Mouse (Mus musculus): ENCODE results near the gene Mid1. TPM values are rescaled to one million over a fixed set of nuclear protein-coding genes. Genes with fewer than 3 reads are reported as not detected.
A peak's percentile ranks its signal among the peaks of the same experiment; 100 is the strongest.

The Mid1 gene
- polyA plus RNA-seq, 1 experiment from 2014 or later = 22.3 TPM

DNA sequence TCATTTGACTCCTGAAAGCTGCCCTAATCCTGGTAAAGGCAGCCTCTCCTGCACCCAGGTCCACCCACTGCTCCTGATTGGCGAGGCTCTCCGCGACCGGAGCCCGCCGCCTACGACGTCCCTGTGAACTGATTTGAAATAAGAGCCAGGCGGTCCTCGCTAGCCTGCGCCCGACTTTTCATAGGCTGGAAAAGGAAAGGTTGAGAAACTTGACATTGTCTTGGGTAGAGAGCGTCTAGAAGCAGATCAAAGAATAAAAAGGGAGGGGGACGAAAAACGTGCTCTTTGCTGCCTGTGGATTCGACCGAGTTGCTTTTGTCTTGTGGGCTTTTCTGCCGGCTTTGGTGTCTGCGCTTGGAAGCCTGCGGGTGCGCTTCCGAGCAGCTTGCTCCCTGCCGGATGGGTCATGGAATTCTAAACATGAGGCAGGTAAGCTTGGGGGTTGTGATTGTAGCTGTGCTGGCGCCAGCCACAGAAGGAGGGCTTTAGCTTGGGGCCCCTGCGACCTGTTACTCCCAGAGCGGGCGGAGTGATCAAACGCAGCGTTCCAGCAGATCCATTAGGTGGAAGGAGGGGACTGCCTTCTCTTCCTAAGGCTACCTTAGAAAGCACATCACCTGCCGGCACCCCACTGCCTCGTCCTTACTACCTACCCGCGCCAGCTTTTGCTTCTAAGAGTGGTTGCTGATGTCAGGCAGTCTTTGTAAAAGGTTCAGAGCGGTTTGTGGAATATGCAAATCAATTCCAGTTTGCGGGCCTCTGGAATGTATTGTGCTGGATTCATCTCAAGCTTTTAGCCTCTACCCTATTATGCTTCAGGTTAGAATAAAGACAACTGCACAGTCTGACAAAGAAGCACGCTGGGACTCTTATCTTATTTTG lies 194.7 kb downstream of the Mid1 start:
- Histone ChIP-seq H3K9me3 (no peaks in the 10 kb centered on the region), H3K27me3 (ENCODE audit: poor library complexity, severe bottlenecking) (peaks cover 87% of the 10 kb centered on the region), H3K27ac (peak overlapping the region; percentile 90), H3K4me3 (peak overlapping the region; percentile 65), H3K4me1 (peaks cover 42% of the 10 kb centered on the region), H3K36me3 (replicated peaks) (no peaks in the 10 kb centered on the region)
- 12% methylated on average over 36 of the region's 36 CpGs for WGBS
- peak; percentile 67 for DNase-seq (ENCODE audit: extremely low spot score, low spot score)

DNA sequence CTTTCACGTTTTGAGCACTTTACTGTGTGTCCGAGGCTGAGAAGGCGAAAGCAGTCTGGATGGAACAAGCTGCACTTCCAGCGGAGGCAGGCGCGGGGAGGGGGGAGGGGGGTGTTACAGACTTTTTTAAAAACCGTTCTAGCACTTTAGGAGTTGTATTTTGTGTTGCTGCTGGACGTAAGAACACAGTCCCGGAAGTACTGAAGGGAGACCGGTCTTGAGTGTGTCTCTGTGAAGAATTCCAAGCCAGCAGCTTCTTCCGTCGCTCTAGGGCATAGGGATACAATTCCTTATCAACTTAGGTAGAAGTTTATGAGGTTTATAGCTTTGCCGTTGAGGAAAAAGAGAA lies 195.3 kb downstream of the Mid1 start:
- H3K9me3 ChIP-seq = no peaks in the 10 kb centered on the region
- H3K4me1 ChIP-seq = peaks cover 42% of the 10 kb centered on the region
- H3K27ac ChIP-seq = peak overlapping the region; percentile 90
- no peaks in the 10 kb centered on the region for H3K36me3 ChIP-seq (replicated peaks)
- 9% methylated on average over 13 of the region's 13 CpGs for WGBS
- H3K4me3 ChIP-seq = peak overlapping the region; percentile 65
- peak; percentile 18 for DNase-seq (ENCODE audit: extremely low spot score, low spot score)
- H3K27me3 ChIP-seq (ENCODE audit: poor library complexity, severe bottlenecking) = peaks cover 81% of the 10 kb centered on the region

DNA sequence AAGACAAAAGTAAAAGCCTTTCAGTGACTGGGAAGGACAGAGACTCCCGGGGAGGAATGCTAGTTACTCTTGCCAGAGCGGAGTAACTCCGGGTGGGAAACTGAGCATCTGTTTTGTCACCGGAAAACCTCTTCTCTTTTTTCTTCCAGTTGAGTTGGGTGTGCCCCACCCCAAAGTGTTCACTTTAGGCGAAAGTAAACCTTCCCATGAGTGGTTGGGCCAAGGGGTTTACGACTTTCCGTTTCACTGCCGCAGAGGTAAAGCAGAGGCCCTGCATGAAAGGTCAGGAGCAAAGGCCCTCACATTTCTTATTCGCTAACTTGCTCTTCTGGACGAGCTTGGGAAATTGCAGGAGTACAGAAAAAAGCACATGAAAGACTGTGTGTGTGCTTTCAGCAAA lies 195.8 kb downstream of the Mid1 start:
- Histone ChIP-seq H3K4me1 (peaks cover 42% of the 10 kb centered on the region), H3K4me3 (peak overlapping the region; percentile 65), H3K27ac (peak overlapping the region; percentile 90), H3K9me3 (no peaks in the 10 kb centered on the region), H3K36me3 (replicated peaks) (0 out of 2 replicates have a peak, but pooled peaks cover 2% of the 10 kb centered on the region), H3K27me3 (ENCODE audit: poor library complexity, severe bottlenecking) (peaks cover 81% of the 10 kb centered on the region)
- DNase-seq (ENCODE audit: extremely low spot score, low spot score) = no peak
- 20% methylated on average over 10 of the region's 10 CpGs for WGBS

DNA sequence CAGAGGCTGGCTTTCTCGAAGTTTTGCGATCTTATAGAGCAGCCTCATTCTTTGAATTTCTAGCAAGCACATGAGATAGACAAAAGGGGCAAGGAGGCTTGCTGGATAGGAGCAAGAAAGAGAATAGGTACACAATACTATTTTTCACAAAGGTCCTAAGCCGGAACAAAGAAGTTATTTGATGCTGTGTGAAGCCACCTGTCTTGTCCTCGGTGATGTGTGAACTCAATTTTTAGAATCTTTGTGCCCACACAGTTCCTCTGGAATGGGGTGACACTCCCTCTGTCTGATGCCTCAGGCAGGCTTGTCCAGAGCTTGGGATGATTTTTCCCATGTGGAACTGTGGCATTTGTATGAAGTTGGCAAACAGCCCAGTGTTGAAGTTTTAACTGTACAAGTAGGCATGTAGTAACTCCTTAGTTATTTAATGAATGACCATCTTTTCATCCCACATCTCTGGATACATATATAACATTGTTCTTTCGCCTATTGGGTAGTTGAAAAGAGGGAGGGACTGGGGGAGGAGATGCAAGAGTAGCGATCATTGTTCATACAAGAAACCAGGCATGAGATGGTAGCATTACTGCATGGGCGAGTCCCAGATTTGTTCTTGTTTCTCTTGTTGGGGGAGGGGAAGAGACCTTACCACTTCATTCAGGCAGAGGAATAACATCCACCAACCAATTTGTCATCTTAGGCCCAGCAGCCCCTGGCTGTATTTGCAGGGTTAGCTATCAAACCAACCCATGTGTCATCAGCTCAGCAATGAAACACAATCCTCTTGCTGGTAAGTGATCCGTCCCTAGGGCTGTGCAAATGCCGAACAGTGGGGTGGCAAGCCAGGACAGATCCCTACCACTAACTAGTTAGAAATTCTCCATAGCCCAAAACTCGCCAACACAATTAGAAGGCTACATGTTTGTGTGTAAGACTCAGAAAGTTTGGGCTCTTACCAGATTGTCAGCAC lies 196.5 kb downstream of the Mid1 start:
- WGBS = 28% methylated on average over 10 of the region's 10 CpGs
- peaks cover 42% of the 10 kb centered on the region for H3K4me1 ChIP-seq
- H3K4me3 ChIP-seq = peak overlapping the region; percentile 65
- H3K27me3 ChIP-seq (ENCODE audit: poor library complexity, severe bottlenecking) = peaks cover 79% of the 10 kb centered on the region
- 0 out of 2 replicates have a peak, but pooled peaks cover 2% of the 10 kb centered on the region for H3K36me3 ChIP-seq (replicated peaks)
- no peak for DNase-seq (ENCODE audit: extremely low spot score, low spot score)
- H3K27ac ChIP-seq = peak overlapping the region; percentile 90
- no peaks in the 10 kb centered on the region for H3K9me3 ChIP-seq

DNA sequence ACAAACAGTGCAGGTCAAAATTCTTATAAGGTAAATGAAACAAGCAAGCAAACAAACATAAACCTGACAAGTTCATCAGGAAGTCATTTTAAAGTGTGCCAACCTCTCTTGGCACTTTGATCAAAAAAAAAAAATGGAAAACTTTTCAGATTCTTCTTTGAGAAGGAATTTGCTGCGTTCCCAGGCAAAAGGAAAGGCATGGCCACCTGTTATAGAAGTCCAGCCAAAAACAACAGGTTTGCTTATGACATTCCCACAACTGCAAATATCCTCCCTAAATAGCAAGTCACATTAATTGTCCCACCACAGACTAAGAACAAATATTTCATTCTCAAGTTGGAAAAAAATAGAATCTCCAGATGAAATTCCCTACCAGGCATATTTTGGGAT lies 197.2 kb downstream of the Mid1 start:
- peaks cover 79% of the 10 kb centered on the region for H3K27me3 ChIP-seq (ENCODE audit: poor library complexity, severe bottlenecking)

DNA sequence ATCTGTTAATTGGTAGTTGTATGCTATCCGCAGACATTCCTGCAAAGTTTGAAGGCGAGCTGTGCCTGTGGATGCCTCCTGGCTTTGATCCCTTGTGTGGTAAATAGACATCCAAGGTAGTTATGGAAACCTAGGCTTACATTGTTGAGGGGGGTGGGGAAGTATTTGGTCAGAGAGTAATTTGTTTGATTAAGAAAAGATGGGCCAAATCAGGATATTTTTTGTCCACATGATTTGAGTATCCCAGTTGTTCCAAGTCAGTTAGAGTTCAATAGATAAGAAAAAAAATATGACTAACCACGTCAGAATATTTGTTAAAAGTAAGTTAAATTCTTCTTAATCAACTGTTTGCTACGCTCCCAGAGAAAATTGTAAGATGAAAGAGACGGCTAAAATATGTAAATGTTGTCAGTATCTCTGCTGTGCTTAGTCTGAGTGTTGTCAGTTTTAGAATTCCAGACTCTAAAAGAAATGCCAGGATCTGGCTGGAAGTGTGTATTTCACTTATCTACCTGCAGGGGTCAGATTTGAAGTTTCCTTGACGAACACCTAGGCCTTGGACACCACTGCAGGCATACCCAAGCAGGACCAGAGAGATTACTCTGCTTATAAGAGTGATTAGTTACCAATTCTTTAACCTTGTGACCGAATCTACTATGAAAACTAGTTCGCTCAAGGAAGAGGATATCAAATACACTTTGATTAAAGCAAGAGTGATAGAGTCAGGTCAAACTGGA lies 198.7 kb downstream of the Mid1 start:
- no peak for DNase-seq (ENCODE audit: extremely low spot score, low spot score)
- Histone ChIP-seq H3K4me3 (peak overlapping the region; percentile 65), H3K9me3 (no peaks in the 10 kb centered on the region), H3K4me1 (peaks cover 38% of the 10 kb centered on the region), H3K27ac (peak overlapping the region; percentile 90; the same call in 1 of the 2 replicates), H3K36me3 (replicated peaks) (peaks cover 7% of the 10 kb centered on the region; the same call in 1 of the 2 replicates), H3K27me3 (ENCODE audit: poor library complexity, severe bottlenecking) (peaks cover 74% of the 10 kb centered on the region)
- 47% methylated on average over 8 of the region's 8 CpGs for WGBS

More for the DNA sequence above, 197.2 kb downstream of the Mid1 start:
- H3K4me1 ChIP-seq = peaks cover 42% of the 10 kb centered on the region
- 70% methylated on average over 1 of the region's 1 CpGs for WGBS
- H3K4me3 ChIP-seq = peak overlapping the region; percentile 65
- peak overlapping the region; percentile 90 for H3K27ac ChIP-seq
- 0 out of 2 replicates have a peak, but pooled peaks cover 2% of the 10 kb centered on the region for H3K36me3 ChIP-seq (replicated peaks)
- DNase-seq (ENCODE audit: extremely low spot score, low spot score) = no peak
- H3K9me3 ChIP-seq = no peaks in the 10 kb centered on the region

DNA sequence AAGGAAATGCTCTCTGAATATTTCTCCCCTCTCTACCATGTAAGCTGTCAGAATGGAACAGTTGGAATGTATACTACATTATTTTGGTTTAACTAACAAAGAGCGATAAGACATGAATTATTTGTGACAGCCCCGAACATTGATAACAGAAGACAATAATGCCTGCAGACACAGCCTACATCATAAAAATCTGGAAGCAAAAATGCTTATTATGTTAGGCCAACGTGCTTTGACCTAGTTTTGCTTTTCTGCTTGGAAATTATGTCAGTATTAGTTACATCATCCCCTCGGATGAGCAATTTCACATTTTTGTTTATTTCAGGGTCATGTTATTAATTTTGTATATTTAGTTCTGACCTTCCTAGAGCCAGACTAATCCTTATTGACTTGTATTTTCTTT lies 205.5 kb downstream of the Mid1 start:
- H3K4me1 ChIP-seq = peaks cover 11% of the 10 kb centered on the region; the same call in 1 of the 2 replicates
- H3K9me3 ChIP-seq = no peaks in the 10 kb centered on the region
- peaks cover 74% of the 10 kb centered on the region for H3K27me3 ChIP-seq (ENCODE audit: poor library complexity, severe bottlenecking)
- no peak overlapping the region for H3K27ac ChIP-seq
- 84% methylated on average over 4 of the region's 4 CpGs for WGBS
- H3K36me3 ChIP-seq (replicated peaks) = peaks cover 7% of the 10 kb centered on the region; the same call in 1 of the 2 replicates
- H3K4me3 ChIP-seq = no peak overlapping the region
- DNase-seq (ENCODE audit: extremely low spot score, low spot score) = no peak

DNA sequence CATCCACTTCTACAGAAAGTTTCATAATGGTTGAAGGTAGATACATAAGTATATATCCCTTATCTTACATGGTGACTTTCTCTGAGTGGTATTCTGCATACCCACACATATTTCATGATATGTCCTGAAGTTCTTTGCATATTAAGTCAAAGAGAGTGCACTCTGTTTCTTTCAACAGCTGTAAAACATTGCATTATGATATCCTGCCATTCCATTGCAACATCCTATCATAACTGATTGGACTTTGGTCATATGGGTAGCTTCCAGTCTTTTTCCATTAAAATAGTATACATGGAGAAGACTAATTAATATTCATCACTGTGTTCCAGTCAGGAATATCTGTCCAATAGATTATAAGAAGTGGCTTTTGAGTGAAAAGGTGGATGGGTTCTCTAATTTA lies 207.1 kb downstream of the Mid1 start:
- Histone ChIP-seq H3K36me3 (replicated peaks) (peaks cover 5% of the 10 kb centered on the region; the same call in 1 of the 2 replicates), H3K27me3 (ENCODE audit: poor library complexity, severe bottlenecking) (peaks cover 73% of the 10 kb centered on the region), H3K4me3 (no peak overlapping the region), H3K4me1 (peaks cover 11% of the 10 kb centered on the region; the same call in 1 of the 2 replicates), H3K9me3 (no peaks in the 10 kb centered on the region), H3K27ac (no peak overlapping the region)
- DNase-seq (ENCODE audit: extremely low spot score, low spot score) = no peak

DNA sequence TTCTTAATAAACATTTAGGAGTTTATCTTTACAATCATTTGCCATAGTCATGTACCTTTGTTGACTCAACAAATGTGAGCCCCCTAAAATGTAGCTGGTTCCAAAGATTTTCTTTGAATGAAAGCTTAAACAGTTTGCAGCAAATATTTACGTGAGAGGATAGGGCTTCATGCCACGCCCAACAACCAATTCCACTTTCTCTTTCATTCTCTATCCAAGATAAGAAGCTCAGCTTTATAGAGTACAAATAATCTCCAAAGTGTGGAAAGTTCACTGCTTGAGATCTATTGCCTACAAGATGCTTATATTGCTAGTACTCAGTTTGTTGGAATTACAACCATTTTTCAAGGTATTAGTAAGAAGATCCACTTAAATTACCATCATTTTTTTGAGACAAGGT lies 207.6 kb downstream of the Mid1 start:
- no peak for DNase-seq (ENCODE audit: extremely low spot score, low spot score)
- Histone ChIP-seq H3K27ac (no peak overlapping the region), H3K36me3 (replicated peaks) (peaks cover 5% of the 10 kb centered on the region; the same call in 1 of the 2 replicates), H3K9me3 (no peaks in the 10 kb centered on the region), H3K27me3 (ENCODE audit: poor library complexity, severe bottlenecking) (peaks cover 75% of the 10 kb centered on the region), H3K4me3 (no peak overlapping the region), H3K4me1 (peaks cover 14% of the 10 kb centered on the region; the same call in 1 of the 2 replicates)
- WGBS = 86% methylated on average over 2 of the region's 2 CpGs

DNA sequence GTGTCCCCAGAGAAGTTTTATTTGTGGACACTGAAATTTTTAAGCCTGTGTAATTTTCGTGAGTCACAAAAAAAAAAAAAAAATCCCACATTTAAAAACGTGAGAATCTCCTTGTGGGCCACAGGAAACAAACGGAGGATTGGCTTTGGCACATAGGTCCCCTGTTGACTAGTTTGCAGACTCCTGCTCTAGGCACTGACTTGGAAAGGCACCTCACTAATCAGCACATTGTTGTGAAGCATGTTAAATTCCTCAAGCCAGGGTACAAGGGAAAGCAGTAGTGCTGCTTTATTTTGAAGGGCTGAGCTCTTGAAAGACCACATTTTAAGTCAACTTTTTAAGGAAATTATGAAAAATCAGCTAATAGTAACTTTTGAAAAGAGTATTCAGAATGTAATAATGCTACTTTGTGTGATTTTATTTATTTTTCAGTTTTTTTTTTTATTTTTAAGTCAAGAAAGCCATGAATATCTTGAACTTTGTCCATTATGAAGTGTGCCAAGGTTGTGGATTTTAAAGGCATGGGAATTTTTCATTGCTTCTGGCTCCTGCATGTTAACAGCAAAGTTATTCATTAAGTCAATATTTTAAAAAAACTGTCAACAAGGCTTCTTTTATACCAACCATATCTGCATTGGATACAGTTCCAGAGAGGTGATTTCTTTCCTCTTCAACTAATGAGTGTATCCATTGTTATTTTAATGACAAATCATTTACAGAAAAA lies 214.4 kb downstream of the Mid1 start:
- no peaks in the 10 kb centered on the region for H3K9me3 ChIP-seq
- no peaks in the 10 kb centered on the region for H3K36me3 ChIP-seq (replicated peaks)
- H3K4me1 ChIP-seq = peaks cover 51% of the 10 kb centered on the region
- H3K4me3 ChIP-seq = no peak overlapping the region
- 16% methylated on average over 3 of the region's 3 CpGs for WGBS
- no peak for DNase-seq (ENCODE audit: extremely low spot score, low spot score)
- H3K27ac ChIP-seq = no peak overlapping the region
- peaks cover 75% of the 10 kb centered on the region for H3K27me3 ChIP-seq (ENCODE audit: poor library complexity, severe bottlenecking)

DNA sequence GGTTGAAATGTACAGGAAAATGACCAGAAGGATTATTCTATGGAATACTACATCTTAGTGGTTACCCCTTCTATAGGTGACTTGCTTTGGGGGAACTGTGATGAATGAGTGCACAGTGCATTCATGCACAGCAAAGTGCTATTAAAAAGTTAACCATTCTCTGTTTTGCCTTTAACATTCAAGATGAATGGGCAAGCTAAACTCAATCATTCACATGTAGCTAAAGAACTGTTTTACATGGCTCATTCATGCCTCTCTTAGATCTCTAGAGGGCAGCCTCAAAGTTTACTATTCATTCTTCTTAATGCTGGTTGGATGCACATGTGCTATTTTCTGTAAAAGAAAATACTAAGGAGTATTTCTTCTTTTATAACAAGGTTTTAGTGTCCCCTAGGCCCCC lies 217.9 kb downstream of the Mid1 start:
- no peak for DNase-seq (ENCODE audit: extremely low spot score, low spot score)
- no peak overlapping the region for H3K4me3 ChIP-seq
- peaks cover 76% of the 10 kb centered on the region for H3K4me1 ChIP-seq
- peaks cover 79% of the 10 kb centered on the region for H3K27me3 ChIP-seq (ENCODE audit: poor library complexity, severe bottlenecking)
- H3K27ac ChIP-seq = no peak overlapping the region
- no peaks in the 10 kb centered on the region for H3K9me3 ChIP-seq
- H3K36me3 ChIP-seq (replicated peaks) = no peaks in the 10 kb centered on the region

Data from forebrain, embryonic 10.5 days (tissue).